Mouse (Mus musculus) spleen, adult 2 months (tissue): ENCODE measurements at regions not wholly inside any gene's neighbourhood (a gene's known extent, or its start where the extent isn't known, plus 50 kb on each side); places are given as distances from the start of the nearest gene placed in this dataset.

Source experiments
- CTCF ChIP-seq: fragments of 200-500 bp; IDR thresholded peaks from 2 replicates; pipeline ENCODE4 v1.5.1; 2011; ENCODE audit warnings: mild to moderate bottlenecking, inconsistent platforms; ENCODE audit not compliant: insufficient read depth, insufficient read length, insufficient replicate concordance; ENCODE audit errors: extremely low read depth
- POLR2A ChIP-seq: fragments of 200-500 bp; IDR thresholded peaks from 2 replicates; pipeline ENCODE4 v1.6.1; 2011; ENCODE audit warnings: low read depth, low read length, inconsistent platforms

DNA sequence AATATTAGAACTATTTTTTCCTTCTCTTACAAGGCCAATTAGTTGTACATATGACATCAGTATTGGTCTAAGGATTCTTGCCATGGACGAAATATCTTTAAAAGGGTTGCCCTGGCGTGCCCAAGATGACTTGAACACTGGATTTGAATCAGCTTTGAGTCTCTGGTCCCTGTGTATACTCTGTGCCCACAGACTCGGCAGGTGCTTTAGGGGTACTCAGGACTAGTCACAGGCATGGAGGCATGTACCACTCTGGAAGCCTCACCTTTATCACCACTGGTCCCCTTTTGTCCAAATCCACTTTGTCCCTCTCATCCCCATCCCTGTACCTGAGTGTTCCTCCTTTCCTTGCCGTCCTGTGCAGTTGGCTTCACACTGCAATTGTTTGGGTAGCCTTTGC lies 750.3 kb upstream of the Car8 start:
- TF ChIP-seq POLR2A (no peak), CTCF (no peak)
